Mouse (Mus musculus) heart, postnatal 0 days (tissue): ENCODE measurements around the gene B230217C12Rik.

Experiments
- CTCF ChIP-seq: IDR thresholded peaks from 2 replicates; pipeline ENCODE4 v1.5.1; 2016; ENCODE audit warnings: antibody characterized with exemption, control low read depth, low read depth
- EP300 ChIP-seq: IDR thresholded peaks from 2 replicates; pipeline ENCODE4 v1.6.1; 2016; ENCODE audit warnings: antibody characterized with exemption, low read depth

DNA sequence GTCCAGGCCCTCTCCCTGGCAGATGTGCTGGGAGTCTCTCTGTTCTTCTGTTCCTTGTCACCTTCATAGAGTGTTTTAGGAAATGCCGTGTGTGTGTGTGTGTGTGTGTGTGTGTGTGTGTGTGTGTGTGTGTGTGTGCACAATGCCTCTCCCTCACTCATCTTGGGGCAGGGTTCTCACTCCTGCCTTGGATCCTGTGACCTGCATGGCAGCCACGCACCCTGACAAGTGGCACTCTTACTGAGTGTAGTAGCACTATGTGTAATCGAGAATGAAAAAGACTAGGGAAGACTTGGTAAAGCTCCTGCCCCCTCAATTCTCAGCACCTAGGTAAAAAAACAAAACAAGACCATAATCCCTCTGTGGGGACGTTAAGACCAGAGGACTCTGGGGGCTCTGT is 21.5 kb upstream of the B230217C12Rik start:
- no peak for TF ChIP-seq EP300
- no peak for TF ChIP-seq CTCF
